Mouse (Mus musculus): Measurements from ENCODE around the gene Trim17.
A peak's percentile ranks its signal among the peaks of the same experiment; 100 is the strongest.

Trim17 gene

DNA sequence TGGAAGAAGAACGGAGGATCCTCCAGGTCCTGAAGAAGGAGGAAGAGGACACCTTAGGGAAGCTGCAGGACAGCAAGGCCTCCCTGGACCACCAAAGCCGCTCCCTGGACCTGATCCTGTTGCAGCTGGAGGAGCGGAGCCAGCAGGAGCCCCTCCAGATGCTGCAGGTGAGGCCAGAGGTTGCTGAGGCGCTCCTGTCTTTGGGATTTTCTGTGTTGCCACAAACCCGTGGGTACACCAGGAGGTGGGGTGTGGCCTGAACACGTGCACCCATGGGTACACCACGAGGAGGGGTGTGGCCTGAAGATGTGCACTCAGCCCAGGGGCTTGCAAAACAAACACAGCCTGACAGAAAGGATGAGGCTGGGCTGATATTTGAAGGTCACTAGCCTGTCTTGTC lies 14.1 kb downstream of the Trim17 start:
- DNase-seq (ENCODE audit: low spot score), result no peak

GRCm38 (mm10) chr11:58969027-58969426 lies 14.5 kb downstream of the Trim17 start:
- DNase-seq (ENCODE audit: low spot score), result no peak

- DNase-seq (ENCODE audit: low spot score), result no peak
Measured at GRCm38 (mm10) chr11:58969659-58970058, 15.2 kb downstream of the Trim17 start.

DNA sequence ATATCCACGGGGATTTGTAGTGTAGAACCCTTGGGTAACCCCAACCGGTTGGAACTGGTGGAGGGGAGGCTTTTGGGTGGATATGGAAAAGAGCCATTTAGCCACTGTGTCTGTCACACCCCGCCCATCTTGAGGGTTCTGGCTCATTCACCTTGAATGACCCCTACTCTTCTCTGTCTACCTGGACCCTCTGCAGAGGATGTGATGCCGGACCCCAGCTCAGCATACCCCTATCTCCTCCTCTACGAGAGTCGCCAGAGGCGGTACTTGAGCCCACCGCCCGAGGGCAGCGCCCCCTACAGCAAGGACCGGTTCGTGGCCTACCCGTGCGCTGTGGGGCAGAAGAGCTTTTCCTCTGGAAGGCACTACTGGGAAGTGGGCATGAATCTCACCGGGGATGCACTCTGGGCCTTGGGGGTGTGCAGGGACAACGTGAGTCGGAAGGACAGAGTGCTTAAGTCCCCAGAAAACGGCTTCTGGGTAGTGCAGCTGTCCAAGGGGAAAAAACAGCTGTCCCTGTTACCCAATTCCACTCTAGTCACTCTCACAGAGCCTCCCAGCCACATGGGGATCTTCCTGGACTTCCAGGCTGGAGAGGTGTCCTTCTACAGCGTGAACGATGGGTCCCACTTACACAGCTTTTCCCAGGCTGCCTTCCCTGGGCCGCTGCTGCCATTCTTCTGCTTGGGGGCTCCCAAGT lies 16.5 kb downstream of the Trim17 start:
- DNase-seq (ENCODE audit: low spot score), result no peak

DNA sequence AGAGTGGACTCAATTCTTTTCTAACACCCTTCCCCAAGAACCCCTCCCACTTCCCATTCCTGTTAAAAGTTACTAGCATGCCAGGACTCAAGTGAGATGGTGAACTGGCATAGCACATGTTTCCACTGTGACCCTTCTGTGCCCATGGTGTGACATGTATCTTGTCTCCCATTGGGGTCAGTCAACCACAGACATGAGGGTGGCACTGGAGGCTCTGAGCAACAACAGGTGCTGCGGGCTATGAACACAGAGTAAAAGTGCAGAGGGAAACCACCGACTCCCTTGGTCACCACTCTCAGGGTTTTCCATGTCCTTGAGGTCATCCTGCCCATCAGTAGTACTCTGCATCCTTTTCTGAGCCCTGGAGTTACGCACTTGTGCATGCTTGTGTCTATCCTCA lies 17.3 kb downstream of the Trim17 start:
- DNase-seq (ENCODE audit: low spot score), result no peak

DNA sequence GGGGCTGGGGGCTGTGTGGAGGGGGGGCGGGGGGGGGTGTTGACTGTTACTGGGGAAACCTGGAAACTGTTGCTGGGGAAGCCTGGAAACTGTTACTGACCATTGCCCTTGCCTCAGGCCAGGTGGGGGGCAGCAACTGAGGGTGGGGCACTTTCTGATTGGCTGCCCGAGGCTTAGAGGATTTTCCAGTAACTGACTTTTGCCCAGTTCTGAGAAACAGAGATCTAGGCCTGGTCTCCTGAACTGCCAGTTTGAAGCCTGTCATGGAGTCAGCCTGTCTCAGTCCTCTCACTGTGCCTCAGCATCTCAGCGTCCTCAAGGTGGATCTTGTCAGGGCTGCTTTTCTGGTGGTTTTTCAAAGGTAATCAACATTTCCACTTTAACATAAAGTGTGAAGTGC lies 19.9 kb downstream of the Trim17 start:
- no peak for DNase-seq (ENCODE audit: low spot score)

GRCm38 (mm10) chr11:58977150-58977549 lies 22.7 kb downstream of the Trim17 start:
- DNase-seq (ENCODE audit: low spot score), result peak; percentile 37

- DNase-seq (ENCODE audit: low spot score), result peak; percentile 17
Measured at GRCm38 (mm10) chr11:58977607-58978026, 23.1 kb downstream of the Trim17 start.

DNA sequence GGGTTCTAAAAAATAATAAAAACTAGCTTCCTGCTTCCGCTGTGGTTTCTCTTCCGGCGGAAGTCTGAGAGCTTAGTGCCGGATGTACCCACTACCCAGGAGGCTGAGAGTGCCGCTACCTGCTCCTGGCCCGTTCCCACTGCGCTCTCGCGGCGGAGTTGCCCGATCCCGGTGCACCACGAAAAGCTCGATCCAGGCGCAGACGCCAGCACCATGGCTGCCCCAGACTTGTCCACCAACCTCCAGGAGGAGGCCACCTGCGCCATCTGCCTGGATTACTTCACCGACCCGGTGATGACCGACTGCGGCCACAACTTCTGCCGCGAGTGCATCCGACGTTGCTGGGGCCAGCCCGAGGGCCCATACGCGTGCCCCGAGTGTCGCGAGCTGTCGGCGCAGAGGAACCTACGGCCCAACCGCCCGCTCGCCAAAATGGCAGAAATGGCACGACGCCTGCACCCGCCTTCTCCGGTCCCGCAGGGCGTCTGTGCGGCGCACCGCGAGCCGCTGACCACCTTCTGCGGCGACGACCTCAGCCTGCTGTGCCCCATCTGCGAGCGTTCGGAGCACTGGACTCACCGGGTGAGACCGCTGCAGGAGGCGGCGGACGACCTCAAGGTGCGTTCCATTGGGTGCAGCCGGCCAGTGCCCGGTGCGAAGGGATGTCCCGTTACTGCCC lies 23.7 kb downstream of the Trim17 start, which contains the start of gene Trim11:
Gene Trim11 (plus strand): TSS at position 67 of the 679 bp plus-strand sequence.
- peak; percentile 78 for DNase-seq (ENCODE audit: low spot score)

DNA sequence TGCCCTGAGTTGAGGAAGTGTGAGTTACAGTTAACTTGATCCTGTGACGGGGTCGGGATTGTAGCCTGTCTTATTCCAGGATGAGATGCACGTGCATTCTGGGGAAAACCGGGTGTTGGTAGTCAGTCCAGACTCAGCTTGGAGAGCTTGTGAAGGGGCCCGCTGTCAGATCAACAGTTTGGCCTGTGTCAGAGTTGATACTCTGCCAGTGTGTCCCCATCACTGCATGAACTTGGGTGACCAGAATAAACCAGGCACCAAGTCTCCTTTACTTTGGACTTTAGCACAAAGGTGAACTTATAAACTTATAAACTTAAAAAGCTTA lies 24.2 kb downstream of the Trim17 start:
- no peak for DNase-seq (ENCODE audit: low spot score)

DNA sequence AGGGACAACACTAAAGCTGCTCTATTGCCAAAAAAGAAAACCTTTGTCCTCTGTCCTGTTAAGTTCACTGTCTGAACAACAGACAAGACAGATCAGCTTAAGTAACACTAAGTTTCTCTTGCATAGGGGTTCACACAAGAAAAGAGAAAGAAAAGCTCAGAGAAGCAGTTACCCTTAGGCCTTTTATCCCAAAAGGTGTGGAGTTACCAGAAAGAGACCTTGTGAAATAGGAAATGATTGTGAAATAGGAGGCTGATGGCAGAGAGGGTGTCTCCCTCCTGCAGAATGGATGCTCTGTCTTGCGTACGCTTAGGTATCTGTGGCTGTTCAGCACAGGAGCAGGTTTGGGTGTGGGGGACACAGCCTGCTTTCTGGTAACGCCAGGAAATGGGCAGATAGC lies 24.7 kb downstream of the Trim17 start:
- no peak for DNase-seq (ENCODE audit: low spot score)

GRCm38 (mm10) chr11:58979661-58980060 lies 25.2 kb downstream of the Trim17 start:
- DNase-seq (ENCODE audit: low spot score), result no peak

GRCm38 (mm10) chr11:58980381-58980990 lies 26.0 kb downstream of the Trim17 start:
- DNase-seq (ENCODE audit: low spot score), result no peak

DNA sequence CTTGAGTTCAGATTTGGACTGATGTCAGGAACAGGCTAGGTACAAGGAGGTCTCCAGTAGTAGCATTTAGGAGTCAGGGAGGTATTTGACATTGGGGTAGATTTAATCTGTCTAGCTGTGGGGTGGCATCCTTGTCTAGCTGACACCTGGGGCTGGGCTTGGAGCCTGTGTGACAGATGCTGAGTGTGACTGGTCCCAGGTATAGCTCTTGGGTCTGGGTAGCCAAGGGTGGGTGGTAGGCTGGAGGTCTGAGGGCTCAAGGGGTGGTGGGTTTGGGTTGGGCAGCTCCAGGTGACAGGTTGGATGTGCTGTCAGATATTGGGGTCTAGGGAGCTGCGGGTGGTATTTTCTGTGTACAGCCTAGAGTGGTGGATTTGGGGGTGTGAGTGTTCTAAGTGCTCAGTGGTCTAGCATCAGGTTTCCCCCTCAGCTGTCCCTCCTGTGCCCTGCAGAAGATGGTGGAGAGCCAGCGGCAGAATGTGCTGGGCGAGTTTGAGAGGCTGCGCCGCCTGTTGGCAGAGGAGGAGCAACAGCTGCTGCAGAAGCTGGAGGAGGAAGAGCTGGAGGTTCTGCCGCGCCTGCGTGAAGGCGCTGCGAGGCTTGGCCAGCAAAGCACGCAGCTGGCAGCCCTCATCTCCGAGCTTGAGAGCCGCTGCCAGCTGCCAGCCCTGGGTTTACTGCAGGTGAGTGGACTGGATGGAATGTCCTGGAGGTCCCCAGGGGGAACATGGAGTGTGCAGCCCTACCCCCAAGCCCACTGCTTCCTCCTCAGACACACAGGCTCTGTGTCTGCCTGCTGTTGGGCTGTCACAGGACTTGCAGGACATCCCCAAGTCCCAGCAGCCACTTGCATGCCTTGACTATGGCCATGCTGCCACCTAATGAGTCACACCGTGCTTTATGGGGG lies 27.3 kb downstream of the Trim17 start:
- peak; percentile 42 for DNase-seq (ENCODE audit: low spot score)

- DNase-seq (ENCODE audit: low spot score), result no peak
Measured at GRCm38 (mm10) chr11:58982471-58983097, 28.1 kb downstream of the Trim17 start.

GRCm38 (mm10) chr11:58983691-58984341 lies 29.3 kb downstream of the Trim17 start:
- no peak for DNase-seq (ENCODE audit: low spot score)

- no peak for DNase-seq (ENCODE audit: low spot score)
Measured at GRCm38 (mm10) chr11:58984657-58985056, 30.2 kb downstream of the Trim17 start.

GRCm38 (mm10) chr11:58985299-58985917 lies 30.9 kb downstream of the Trim17 start:
- DNase-seq (ENCODE audit: low spot score), result no peak

DNA sequence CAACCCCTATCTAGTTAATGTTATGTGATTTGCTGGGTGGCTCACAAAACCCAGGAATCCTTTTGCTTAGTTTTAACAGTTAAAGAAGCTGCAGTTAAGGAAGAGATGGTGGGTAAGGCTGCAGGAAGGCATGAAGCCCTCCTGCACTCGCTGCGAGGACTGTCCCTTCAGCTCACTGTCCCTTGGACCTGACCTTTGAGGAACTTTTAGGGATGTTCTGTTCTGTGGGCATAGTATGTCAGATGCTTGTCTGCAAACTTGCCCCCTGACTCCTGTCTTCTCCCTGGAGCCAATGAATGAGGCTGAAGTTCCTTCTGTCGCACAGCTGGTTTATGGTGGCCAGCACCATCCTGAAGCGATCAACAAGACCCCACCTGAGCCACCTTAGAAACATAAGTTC lies 34.7 kb downstream of the Trim17 start:
- no peak for DNase-seq (ENCODE audit: low spot score)

DNA sequence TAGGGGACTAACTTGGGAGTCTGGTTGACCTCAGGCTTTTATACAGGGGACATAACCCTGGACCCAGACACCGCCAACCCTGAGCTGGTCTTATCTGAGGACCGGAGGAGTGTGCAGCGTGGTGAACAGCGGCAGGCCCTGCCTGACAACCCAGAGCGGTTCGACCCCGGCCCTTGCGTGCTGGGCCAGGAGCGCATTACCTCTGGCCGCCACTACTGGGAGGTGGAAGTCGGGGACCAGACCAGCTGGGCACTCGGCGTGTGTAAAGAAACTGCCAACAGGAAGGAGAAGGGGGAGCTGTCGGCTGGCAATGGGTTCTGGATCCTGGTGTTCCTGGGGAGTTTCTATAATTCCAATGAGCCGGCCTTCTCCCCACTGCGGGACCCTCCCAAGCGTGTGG lies 35.7 kb downstream of the Trim17 start:
- DNase-seq (ENCODE audit: low spot score), result no peak

DNA sequence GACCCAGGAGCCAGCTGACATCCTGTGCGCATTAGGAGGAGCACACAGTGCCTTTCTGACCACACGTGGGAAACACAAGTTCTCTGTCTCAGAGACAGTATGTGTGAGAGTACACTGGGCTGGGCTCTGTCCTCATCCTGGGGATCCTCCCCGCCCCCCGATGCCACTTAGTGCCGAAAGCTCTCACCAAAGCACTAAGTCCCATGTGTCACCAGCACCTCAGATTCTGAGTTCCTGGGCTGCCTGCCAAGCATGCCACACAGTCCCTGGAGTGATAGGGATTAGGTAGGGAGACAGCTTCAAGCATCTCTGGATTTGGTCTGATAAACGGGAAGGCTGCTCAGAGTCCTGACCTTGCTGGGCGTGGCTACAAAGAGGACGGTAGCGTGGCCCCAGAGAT lies 36.3 kb downstream of the Trim17 start:
- no peak for DNase-seq (ENCODE audit: low spot score)

Measured in retina, embryonic 14.5 days (tissue).